Mouse (Mus musculus): ENCODE measurements around the gene Spryd4. TPM values are rescaled to one million over a fixed set of nuclear protein-coding genes. Genes with fewer than 3 reads are reported as not detected.
A peak's percentile ranks its signal among the peaks of the same experiment; 100 is the strongest.
"Not testable (repeated sequence)": the region's sequence is repeated elsewhere in the genome, so short reads cannot be mapped to it uniquely, and the experiment has no call there.

Spryd4 gene
- polyA plus RNA-seq, 1 experiment from 2014 or later = 23.8 TPM

- no peak overlapping the region for H3K4me3 ChIP-seq (ENCODE audit: low read depth, low read length)
- WGBS = 93% methylated on average over 18 of the region's 18 CpGs
Observed at GRCm38 (mm10) chr10:128218387-128219117, 6.9 kb upstream of the Spryd4 start.

GRCm38 (mm10) chr10:128214981-128215380 is 3.4 kb upstream of the Spryd4 start:
- peaks cover 4% of the 10 kb centered on the region; the same call in 1 of the 2 replicates for H3K4me1 ChIP-seq (ENCODE audit: control insufficient read depth, insufficient read depth, low read length)
- no peak for ATAC-seq
- 0 out of 2 replicates have a peak, but pooled peaks cover 2% of the 10 kb centered on the region for H3K27me3 ChIP-seq (replicated peaks; ENCODE audit: control insufficient read depth, insufficient read depth, low read length)
- H3K9ac ChIP-seq (ENCODE audit: low read length) = no peak overlapping the region
- H3K4me2 ChIP-seq (ENCODE audit: low read length) = no peak overlapping the region
- no peaks in the 10 kb centered on the region for H3K36me3 ChIP-seq (ENCODE audit: control insufficient read depth, insufficient read depth, low read length)
- DNase-seq (ENCODE audit: low spot score) = no peak
- WGBS = 89% methylated on average over 5 of the region's 5 CpGs
- no peaks in the 10 kb centered on the region for H3K9me3 ChIP-seq (replicated peaks; ENCODE audit: control insufficient read depth, low read length)
- H3K4me3 ChIP-seq (ENCODE audit: low read depth, low read length) = no peak overlapping the region
- no peak overlapping the region for H3K27ac ChIP-seq (ENCODE audit: low read depth, low read length)

More at GRCm38 (mm10) chr10:128218387-128219117, 6.9 kb upstream of the Spryd4 start:
- H3K9ac ChIP-seq (ENCODE audit: low read length) = no peak overlapping the region
- no peak for DNase-seq (ENCODE audit: low spot score)
- no peaks in the 10 kb centered on the region for H3K4me1 ChIP-seq (ENCODE audit: control insufficient read depth, insufficient read depth, low read length)
- H3K27me3 ChIP-seq (replicated peaks; ENCODE audit: control insufficient read depth, insufficient read depth, low read length) = 0 out of 2 replicates have a peak, but pooled peaks cover under 1% of the 10 kb centered on the region
- H3K36me3 ChIP-seq (ENCODE audit: control insufficient read depth, insufficient read depth, low read length) = no peaks in the 10 kb centered on the region
- no peak overlapping the region for H3K4me2 ChIP-seq (ENCODE audit: low read length)
- no peak overlapping the region for H3K27ac ChIP-seq (ENCODE audit: low read depth, low read length)
- ATAC-seq = no peak
- no peaks in the 10 kb centered on the region for H3K9me3 ChIP-seq (replicated peaks; ENCODE audit: control insufficient read depth, low read length)

GRCm38 (mm10) chr10:128214112-128214511 is 2.5 kb upstream of the Spryd4 start:
- not testable (repeated sequence) for DNase-seq (ENCODE audit: low spot score); H3K4me3 ChIP-seq (ENCODE audit: low read depth, low read length); H3K27ac ChIP-seq (ENCODE audit: low read depth, low read length); H3K36me3 ChIP-seq (ENCODE audit: control insufficient read depth, insufficient read depth, low read length); H3K4me2 ChIP-seq (ENCODE audit: low read length); H3K9me3 ChIP-seq (replicated peaks; ENCODE audit: control insufficient read depth, low read length); H3K4me1 ChIP-seq (ENCODE audit: control insufficient read depth, insufficient read depth, low read length); H3K27me3 ChIP-seq (replicated peaks; ENCODE audit: control insufficient read depth, insufficient read depth, low read length); ATAC-seq; H3K9ac ChIP-seq (ENCODE audit: low read length)
- WGBS = 91% methylated on average over 4 of the region's 4 CpGs

- peaks cover 4% of the 10 kb centered on the region; the same call in 1 of the 2 replicates for H3K4me1 ChIP-seq (ENCODE audit: control insufficient read depth, insufficient read depth, low read length)
- no peaks in the 10 kb centered on the region for H3K9me3 ChIP-seq (replicated peaks; ENCODE audit: control insufficient read depth, low read length)
- 0 out of 2 replicates have a peak, but pooled peaks cover 3% of the 10 kb centered on the region for H3K36me3 ChIP-seq (ENCODE audit: control insufficient read depth, insufficient read depth, low read length)
- peak; percentile 74 for DNase-seq (ENCODE audit: low spot score)
- 2% methylated on average over 18 of the region's 18 CpGs for WGBS
- H3K4me3 ChIP-seq (ENCODE audit: low read depth, low read length) = peak overlapping the region; percentile 6; the same call in 1 of the 2 replicates
- peak overlapping the region; percentile 25; the same call in 1 of the 2 replicates for H3K9ac ChIP-seq (ENCODE audit: low read length)
- peak overlapping the region; percentile 43 for H3K4me2 ChIP-seq (ENCODE audit: low read length)
- H3K27ac ChIP-seq (ENCODE audit: low read depth, low read length) = no peak overlapping the region
- ATAC-seq = peak; percentile 25; the same call in 1 of the 2 replicates
- 0 out of 2 replicates have a peak, but pooled peaks cover 2% of the 10 kb centered on the region for H3K27me3 ChIP-seq (replicated peaks; ENCODE audit: control insufficient read depth, insufficient read depth, low read length)
Observed at GRCm38 (mm10) chr10:128212871-128213323, 1.3 kb upstream of the Spryd4 start.

- Histone ChIP-seq H3K9me3 (replicated peaks; ENCODE audit: control insufficient read depth, low read length) (no peaks in the 10 kb centered on the region), H3K4me3 (ENCODE audit: low read depth, low read length) (peak overlapping the region; percentile 57), H3K4me1 (ENCODE audit: control insufficient read depth, insufficient read depth, low read length) (peaks cover 4% of the 10 kb centered on the region; the same call in 1 of the 2 replicates), H3K27me3 (replicated peaks; ENCODE audit: control insufficient read depth, insufficient read depth, low read length) (0 out of 2 replicates have a peak, but pooled peaks cover 2% of the 10 kb centered on the region), H3K9ac (ENCODE audit: low read length) (peak overlapping the region; percentile 68), H3K4me2 (ENCODE audit: low read length) (peak overlapping the region; percentile 61), H3K36me3 (ENCODE audit: control insufficient read depth, insufficient read depth, low read length) (0 out of 2 replicates have a peak, but pooled peaks cover 3% of the 10 kb centered on the region), H3K27ac (ENCODE audit: low read depth, low read length) (no peak overlapping the region; the same call in 1 of the 2 replicates)
- no peak for DNase-seq (ENCODE audit: low spot score)
- ATAC-seq = peak; percentile 13; the same call in 1 of the 2 replicates
- WGBS = 49% methylated on average over 6 of the region's 6 CpGs
Observed at GRCm38 (mm10) chr10:128212148-128212547, 541 bp upstream of the Spryd4 start.

- Histone ChIP-seq H3K27me3 (replicated peaks; ENCODE audit: control insufficient read depth, insufficient read depth, low read length) (0 out of 2 replicates have a peak, but pooled peaks cover 2% of the 10 kb centered on the region), H3K4me1 (ENCODE audit: control insufficient read depth, insufficient read depth, low read length) (peaks cover 4% of the 10 kb centered on the region; the same call in 1 of the 2 replicates), H3K36me3 (ENCODE audit: control insufficient read depth, insufficient read depth, low read length) (0 out of 2 replicates have a peak, but pooled peaks cover 8% of the 10 kb centered on the region), H3K4me3 (ENCODE audit: low read depth, low read length) (peak overlapping the region; percentile 57), H3K4me2 (ENCODE audit: low read length) (peak overlapping the region; percentile 61), H3K9me3 (replicated peaks; ENCODE audit: control insufficient read depth, low read length) (no peaks in the 10 kb centered on the region), H3K27ac (ENCODE audit: low read depth, low read length) (no peak overlapping the region), H3K9ac (ENCODE audit: low read length) (peak overlapping the region; percentile 68)
- ATAC-seq = peak; percentile 14; the same call in 1 of the 2 replicates
- DNase-seq (ENCODE audit: low spot score) = no peak
- WGBS = 29% methylated on average over 14 of the region's 14 CpGs
Observed at GRCm38 (mm10) chr10:128210954-128211353, 653 bp downstream of the Spryd4 start.

- ATAC-seq (no peak), DNase-seq (ENCODE audit: low spot score) (no peak)
- Histone ChIP-seq H3K9ac (ENCODE audit: low read length) (no peak overlapping the region), H3K27me3 (replicated peaks; ENCODE audit: control insufficient read depth, insufficient read depth, low read length) (0 out of 2 replicates have a peak, but pooled peaks cover 2% of the 10 kb centered on the region), H3K4me2 (ENCODE audit: low read length) (peak overlapping the region; percentile 61; the same call in 1 of the 2 replicates), H3K27ac (ENCODE audit: low read depth, low read length) (no peak overlapping the region), H3K9me3 (replicated peaks; ENCODE audit: control insufficient read depth, low read length) (no peaks in the 10 kb centered on the region), H3K4me1 (ENCODE audit: control insufficient read depth, insufficient read depth, low read length) (peaks cover 4% of the 10 kb centered on the region; the same call in 1 of the 2 replicates), H3K4me3 (ENCODE audit: low read depth, low read length) (no peak overlapping the region), H3K36me3 (ENCODE audit: control insufficient read depth, insufficient read depth, low read length) (0 out of 2 replicates have a peak, but pooled peaks cover 8% of the 10 kb centered on the region)
- 89% methylated on average over 2 of the region's 2 CpGs for WGBS
Observed at GRCm38 (mm10) chr10:128210131-128210530, 1.5 kb downstream of the Spryd4 start.

GRCm38 (mm10) chr10:128209311-128210009 is 2.1 kb downstream of the Spryd4 start:
- Histone ChIP-seq H3K27ac (ENCODE audit: low read depth, low read length) (no peak overlapping the region), H3K9ac (ENCODE audit: low read length) (no peak overlapping the region), H3K27me3 (replicated peaks; ENCODE audit: control insufficient read depth, insufficient read depth, low read length) (0 out of 2 replicates have a peak, but pooled peaks cover 2% of the 10 kb centered on the region), H3K4me2 (ENCODE audit: low read length) (no peak overlapping the region), H3K36me3 (ENCODE audit: control insufficient read depth, insufficient read depth, low read length) (0 out of 2 replicates have a peak, but pooled peaks cover 8% of the 10 kb centered on the region), H3K4me3 (ENCODE audit: low read depth, low read length) (no peak overlapping the region), H3K4me1 (ENCODE audit: control insufficient read depth, insufficient read depth, low read length) (peaks cover 4% of the 10 kb centered on the region; the same call in 1 of the 2 replicates), H3K9me3 (replicated peaks; ENCODE audit: control insufficient read depth, low read length) (no peaks in the 10 kb centered on the region)
- 93% methylated on average over 11 of the region's 11 CpGs for WGBS
- ATAC-seq (no peak), DNase-seq (ENCODE audit: low spot score) (no peak)

All from forebrain, embryonic 14.5 days (tissue).